Mouse (Mus musculus): ENCODE results near the gene Edc3.

Gene Edc3

GRCm38 (mm10) chr9:57708068-57708719, at the start of gene Edc3:
Gene Edc3, plus strand, starts transcription at chr9:57708540.
- Histone ChIP-seq H3K36me3 (ENCODE audit: control insufficient read depth, insufficient read depth, low read length, poor library complexity, severe bottlenecking) (peaks cover under 1% of the 10 kb centered on the region; the same call in 1 of the 2 replicates), H3K27me3 (ENCODE audit: control insufficient read depth, insufficient read depth, low read length, poor library complexity, severe bottlenecking) (no peaks in the 10 kb centered on the region)
- DNase-seq (ENCODE audit: low read depth, low spot score): peak; percentile 89

GRCm38 (mm10) chr9:57658970-57659369, 49.4 kb upstream of the Edc3 start:
- no peaks in the 10 kb centered on the region for H3K27me3 ChIP-seq (ENCODE audit: control insufficient read depth, insufficient read depth, low read length, poor library complexity, severe bottlenecking)
- no peak for DNase-seq (ENCODE audit: low read depth, low spot score)
- H3K36me3 ChIP-seq (ENCODE audit: control insufficient read depth, insufficient read depth, low read length, poor library complexity, severe bottlenecking): no peaks in the 10 kb centered on the region

- H3K36me3 ChIP-seq (ENCODE audit: control insufficient read depth, insufficient read depth, low read length, poor library complexity, severe bottlenecking): no peaks in the 10 kb centered on the region
- peak; percentile 87 for DNase-seq (ENCODE audit: low read depth, low spot score)
- no peaks in the 10 kb centered on the region for H3K27me3 ChIP-seq (ENCODE audit: control insufficient read depth, insufficient read depth, low read length, poor library complexity, severe bottlenecking)
These were observed 48.6 kb upstream of the Edc3 start for GRCm38 (mm10) chr9:57659774-57660173.

GRCm38 (mm10) chr9:57660501-57660900, 47.8 kb upstream of the Edc3 start:
- H3K27me3 ChIP-seq (ENCODE audit: control insufficient read depth, insufficient read depth, low read length, poor library complexity, severe bottlenecking): no peaks in the 10 kb centered on the region
- H3K36me3 ChIP-seq (ENCODE audit: control insufficient read depth, insufficient read depth, low read length, poor library complexity, severe bottlenecking): no peaks in the 10 kb centered on the region
- no peak for DNase-seq (ENCODE audit: low read depth, low spot score)

- no peak for DNase-seq (ENCODE audit: low read depth, low spot score)
- no peaks in the 10 kb centered on the region for H3K27me3 ChIP-seq (ENCODE audit: control insufficient read depth, insufficient read depth, low read length, poor library complexity, severe bottlenecking)
- no peaks in the 10 kb centered on the region for H3K36me3 ChIP-seq (ENCODE audit: control insufficient read depth, insufficient read depth, low read length, poor library complexity, severe bottlenecking)
These were observed 46.8 kb upstream of the Edc3 start for GRCm38 (mm10) chr9:57661552-57661951.

GRCm38 (mm10) chr9:57664616-57665015, 43.7 kb upstream of the Edc3 start:
- H3K36me3 ChIP-seq (ENCODE audit: control insufficient read depth, insufficient read depth, low read length, poor library complexity, severe bottlenecking): no peaks in the 10 kb centered on the region
- H3K27me3 ChIP-seq (ENCODE audit: control insufficient read depth, insufficient read depth, low read length, poor library complexity, severe bottlenecking): no peaks in the 10 kb centered on the region
- DNase-seq (ENCODE audit: low read depth, low spot score): no peak

GRCm38 (mm10) chr9:57666536-57666935, 41.8 kb upstream of the Edc3 start:
- DNase-seq (ENCODE audit: low read depth, low spot score): no peak
- H3K36me3 ChIP-seq (ENCODE audit: control insufficient read depth, insufficient read depth, low read length, poor library complexity, severe bottlenecking): no peaks in the 10 kb centered on the region
- no peaks in the 10 kb centered on the region for H3K27me3 ChIP-seq (ENCODE audit: control insufficient read depth, insufficient read depth, low read length, poor library complexity, severe bottlenecking)

GRCm38 (mm10) chr9:57667136-57667535, 41.2 kb upstream of the Edc3 start:
- H3K27me3 ChIP-seq (ENCODE audit: control insufficient read depth, insufficient read depth, low read length, poor library complexity, severe bottlenecking): no peaks in the 10 kb centered on the region
- no peaks in the 10 kb centered on the region for H3K36me3 ChIP-seq (ENCODE audit: control insufficient read depth, insufficient read depth, low read length, poor library complexity, severe bottlenecking)
- no peak for DNase-seq (ENCODE audit: low read depth, low spot score)

GRCm38 (mm10) chr9:57667817-57668216, 40.5 kb upstream of the Edc3 start:
- H3K27me3 ChIP-seq (ENCODE audit: control insufficient read depth, insufficient read depth, low read length, poor library complexity, severe bottlenecking): no peaks in the 10 kb centered on the region
- no peak for DNase-seq (ENCODE audit: low read depth, low spot score)
- no peaks in the 10 kb centered on the region for H3K36me3 ChIP-seq (ENCODE audit: control insufficient read depth, insufficient read depth, low read length, poor library complexity, severe bottlenecking)

- Histone ChIP-seq H3K27me3 (ENCODE audit: control insufficient read depth, insufficient read depth, low read length, poor library complexity, severe bottlenecking) (no peaks in the 10 kb centered on the region), H3K36me3 (ENCODE audit: control insufficient read depth, insufficient read depth, low read length, poor library complexity, severe bottlenecking) (no peaks in the 10 kb centered on the region)
- no peak for DNase-seq (ENCODE audit: low read depth, low spot score)
These were observed 40.1 kb upstream of the Edc3 start for GRCm38 (mm10) chr9:57668277-57668676.

- no peaks in the 10 kb centered on the region for H3K27me3 ChIP-seq (ENCODE audit: control insufficient read depth, insufficient read depth, low read length, poor library complexity, severe bottlenecking)
- no peak for DNase-seq (ENCODE audit: low read depth, low spot score)
These were observed 38.8 kb upstream of the Edc3 start for GRCm38 (mm10) chr9:57669566-57669965.

GRCm38 (mm10) chr9:57671037-57671436, 37.3 kb upstream of the Edc3 start:
- no peak for DNase-seq (ENCODE audit: low read depth, low spot score)
- Histone ChIP-seq H3K36me3 (ENCODE audit: control insufficient read depth, insufficient read depth, low read length, poor library complexity, severe bottlenecking) (no peaks in the 10 kb centered on the region), H3K27me3 (ENCODE audit: control insufficient read depth, insufficient read depth, low read length, poor library complexity, severe bottlenecking) (no peaks in the 10 kb centered on the region)

More at GRCm38 (mm10) chr9:57669566-57669965, 38.8 kb upstream of the Edc3 start:
- no peaks in the 10 kb centered on the region for H3K36me3 ChIP-seq (ENCODE audit: control insufficient read depth, insufficient read depth, low read length, poor library complexity, severe bottlenecking)

- DNase-seq (ENCODE audit: low read depth, low spot score): no peak
- no peaks in the 10 kb centered on the region for H3K36me3 ChIP-seq (ENCODE audit: control insufficient read depth, insufficient read depth, low read length, poor library complexity, severe bottlenecking)
- H3K27me3 ChIP-seq (ENCODE audit: control insufficient read depth, insufficient read depth, low read length, poor library complexity, severe bottlenecking): no peaks in the 10 kb centered on the region
These were observed 36.8 kb upstream of the Edc3 start for GRCm38 (mm10) chr9:57671500-57671899.

- Histone ChIP-seq H3K27me3 (ENCODE audit: control insufficient read depth, insufficient read depth, low read length, poor library complexity, severe bottlenecking) (no peaks in the 10 kb centered on the region), H3K36me3 (ENCODE audit: control insufficient read depth, insufficient read depth, low read length, poor library complexity, severe bottlenecking) (no peaks in the 10 kb centered on the region)
- DNase-seq (ENCODE audit: low read depth, low spot score): no peak
These were observed 26.9 kb upstream of the Edc3 start for GRCm38 (mm10) chr9:57681411-57681810.

- Histone ChIP-seq H3K36me3 (ENCODE audit: control insufficient read depth, insufficient read depth, low read length, poor library complexity, severe bottlenecking) (no peaks in the 10 kb centered on the region), H3K27me3 (ENCODE audit: control insufficient read depth, insufficient read depth, low read length, poor library complexity, severe bottlenecking) (no peaks in the 10 kb centered on the region)
- DNase-seq (ENCODE audit: low read depth, low spot score): no peak
These were observed 24.8 kb upstream of the Edc3 start, which contains the start of gene Cyp1a2 for GRCm38 (mm10) chr9:57683520-57683919. Gene Cyp1a2, minus strand, starts transcription at chr9:57683703.

GRCm38 (mm10) chr9:57686011-57686410, 22.3 kb upstream of the Edc3 start:
- DNase-seq (ENCODE audit: low read depth, low spot score): no peak
- no peaks in the 10 kb centered on the region for H3K27me3 ChIP-seq (ENCODE audit: control insufficient read depth, insufficient read depth, low read length, poor library complexity, severe bottlenecking)
- H3K36me3 ChIP-seq (ENCODE audit: control insufficient read depth, insufficient read depth, low read length, poor library complexity, severe bottlenecking): no peaks in the 10 kb centered on the region

Data from splenic B cell, adult 2 months (primary cell).